Mouse (Mus musculus): ENCODE measurements around the gene Tle3.

DNA sequence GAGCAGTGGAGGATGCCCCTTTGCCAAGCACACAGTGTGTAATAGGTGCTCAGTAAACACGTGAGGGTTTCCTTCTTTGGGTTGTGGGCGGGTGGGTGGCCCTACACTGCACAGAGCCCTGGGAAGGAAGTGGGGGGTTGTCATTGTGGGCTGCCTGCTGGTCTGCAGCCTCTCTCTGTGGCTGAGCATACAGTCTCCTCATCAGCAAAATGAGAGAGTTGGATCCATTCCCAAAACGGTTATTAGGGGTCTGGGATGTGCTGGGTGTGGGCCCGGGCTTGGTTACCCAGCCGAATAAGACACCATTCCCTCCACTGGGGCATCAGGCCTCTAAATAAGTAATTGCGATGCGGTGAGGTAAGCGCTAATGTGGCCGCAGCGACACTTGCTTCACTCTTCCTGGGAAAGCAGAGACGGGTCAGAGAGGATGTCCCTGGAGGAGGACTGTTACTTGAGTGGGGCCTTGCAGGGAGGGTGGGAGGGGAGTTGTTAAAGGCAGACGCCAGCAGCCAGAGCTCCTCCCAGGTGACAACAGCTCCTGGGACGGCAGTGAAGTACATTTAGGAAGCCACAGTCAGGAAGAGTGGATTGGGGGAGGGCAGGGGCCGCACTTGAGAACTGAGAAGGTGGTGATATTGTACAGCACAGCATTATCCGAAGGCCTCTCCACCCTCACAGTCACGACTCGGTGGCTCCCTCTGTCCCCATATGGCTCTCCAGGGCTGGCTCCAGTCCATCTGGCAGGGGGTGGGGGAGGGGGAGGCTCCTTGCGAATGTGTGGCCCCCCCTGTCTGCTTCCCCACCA, 8.3 kb downstream of the Tle3 start:
- TF ChIP-seq CTCF (IDR thresholded peaks at IDR 0.05; ENCODE audit: control insufficient read depth, insufficient read depth, low read length) (no peak), POLR2A (IDR thresholded peaks at IDR 0.05; ENCODE audit: borderline replicate concordance, control insufficient read depth, low read depth, low read length) (no peak)

Data from bone marrow, adult 2 months (tissue).